Mouse (Mus musculus) brain, embryonic 18.5 days (tissue): ENCODE data around the gene Tbkbp1.

ENCODE experiments used
- DNase-seq: peaks from one replicate; pipeline ENCODE4 v3.0.0-alpha.2; 2012; ENCODE audit warnings: low read depth, low spot score

Tbkbp1 gene

GRCm38 (mm10) chr11:97127470-97128223, 23.6 kb downstream of the Tbkbp1 start:
- DNase-seq, result no peak

- DNase-seq, result no peak
These were observed 24.4 kb downstream of the Tbkbp1 start for GRCm38 (mm10) chr11:97126645-97127468.

GRCm38 (mm10) chr11:97124266-97125036, 26.8 kb downstream of the Tbkbp1 start:
- no peak for DNase-seq

GRCm38 (mm10) chr11:97123282-97123890, 27.9 kb downstream of the Tbkbp1 start:
- DNase-seq, result no peak

GRCm38 (mm10) chr11:97120641-97121040, 30.7 kb downstream of the Tbkbp1 start:
- no peak for DNase-seq

GRCm38 (mm10) chr11:97120221-97120620, 31.1 kb downstream of the Tbkbp1 start:
- no peak for DNase-seq

- no peak for DNase-seq
These were observed 35.5 kb downstream of the Tbkbp1 start for GRCm38 (mm10) chr11:97115797-97116196.

- DNase-seq, result no peak
These were observed 36.4 kb downstream of the Tbkbp1 start, which contains the start of gene Tbx21 for GRCm38 (mm10) chr11:97114671-97115601. Tbx21 (minus strand) TSS chr11:97115331.

- no peak for DNase-seq
These were observed 38.7 kb downstream of the Tbkbp1 start for GRCm38 (mm10) chr11:97112519-97113125.

GRCm38 (mm10) chr11:97108976-97109375, 42.3 kb downstream of the Tbkbp1 start:
- no peak for DNase-seq

GRCm38 (mm10) chr11:97104091-97104483, 47.2 kb downstream of the Tbkbp1 start:
- DNase-seq, result no peak

GRCm38 (mm10) chr11:97103163-97104090, 47.9 kb downstream of the Tbkbp1 start:
- DNase-seq, result no peak

GRCm38 (mm10) chr11:97101722-97102121, 49.6 kb downstream of the Tbkbp1 start:
- no peak for DNase-seq

- DNase-seq, result no peak
These were observed 52.5 kb downstream of the Tbkbp1 start for GRCm38 (mm10) chr11:97098791-97099190.

GRCm38 (mm10) chr11:97094600-97094999, 56.7 kb downstream of the Tbkbp1 start:
- DNase-seq, result no peak

- DNase-seq, result no peak
These were observed 64.9 kb downstream of the Tbkbp1 start for GRCm38 (mm10) chr11:97086365-97086764.
